ENCODE assay signal across 18 mouse cellular contexts in genomic region chr6:50973815-50974214, GRCm38 (mm10).
DNase-seq lines count a peak whose midpoint lies in the region; ATAC-seq and TF ChIP-seq lines count a peak whose summit lies in the region.
"Had no signal": no experiment of that assay in that cellular context is flagged by ENCODE, and none has a peak within 500 bp of the region (broad histone marks: within the 10 kb centered on the region; RNA-seq: fewer than 3 reads in every experiment).

No protein-coding gene starts in this region.

- no peaks in the 10 kb centered on the region for H3K27me3 ChIP-seq in heart, postnatal 0 days (ENCODE audit: control insufficient read depth, insufficient read depth, low read length)
- H3K27me3 ChIP-seq in liver, adult 2 months (ENCODE audit: control insufficient read depth, insufficient read depth, low read length), result no peaks in the 10 kb centered on the region
- no peaks in the 10 kb centered on the region for H3K27me3 ChIP-seq in splenic B cell, adult 2 months (ENCODE audit: control insufficient read depth, insufficient read depth, low read length, poor library complexity, severe bottlenecking)
- H3K27me3 ChIP-seq: hindbrain, embryonic 15.5 days; neural tube, embryonic 13.5 days; stomach, embryonic 15.5 days had no signal

- H3K36me3 ChIP-seq in heart, postnatal 0 days (replicated peaks; ENCODE audit: control insufficient read depth, insufficient read depth, low read length), result no peaks in the 10 kb centered on the region
- H3K36me3 ChIP-seq in liver, adult 2 months (ENCODE audit: control insufficient read depth, insufficient read depth, low read length), result no peaks in the 10 kb centered on the region
- H3K36me3 ChIP-seq in splenic B cell, adult 2 months (ENCODE audit: control insufficient read depth, insufficient read depth, low read length, poor library complexity, severe bottlenecking), result no peaks in the 10 kb centered on the region
- H3K36me3 ChIP-seq: forebrain, embryonic 15.5 days; hindbrain, embryonic 15.5 days; neural tube, embryonic 13.5 days; stomach, embryonic 15.5 days had no signal

- H3K79me2 ChIP-seq in liver, adult 2 months (ENCODE audit: control insufficient read depth, insufficient read depth, low read length), result no peaks in the 10 kb centered on the region

- peak overlapping the region; percentile 39; the same call in 1 of the 2 replicates for H3K27ac ChIP-seq in heart, postnatal 0 days (ENCODE audit: low read depth)
- H3K27ac ChIP-seq in liver, adult 2 months (replicated peaks; ENCODE audit: insufficient read depth, low read depth, low read length), result no peak overlapping the region; the same call in 1 of the 2 replicates
- H3K27ac ChIP-seq: forebrain, embryonic 15.5 days; hindbrain, embryonic 15.5 days; neural tube, embryonic 13.5 days; stomach, embryonic 15.5 days had no signal

- H3K4me1 ChIP-seq in heart, postnatal 0 days (ENCODE audit: control insufficient read depth, insufficient read depth), result peaks cover 6% of the 10 kb centered on the region; the same call in 1 of the 2 replicates
- peaks cover 1% of the 10 kb centered on the region; the same call in 1 of the 2 replicates for H3K4me1 ChIP-seq in liver, adult 2 months (ENCODE audit: control insufficient read depth, insufficient read depth, low read length)
- H3K4me1 ChIP-seq: hindbrain, embryonic 15.5 days had no signal

- no peak for ATAC-seq in heart, postnatal 0 days (ENCODE audit: insufficient read depth, low read depth)
- ATAC-seq in common myeloid progenitor, adult 5-6 weeks (replicated peaks; ENCODE audit: low read depth, poor library complexity, severe bottlenecking), result peak; percentile 63
- ATAC-seq: forebrain, embryonic 15.5 days had no signal

- DNase-seq in heart, postnatal 0 days (ENCODE audit: low spot score), result no peak
- no peak for DNase-seq in heart, postnatal 4 days
- peak; percentile 22 for DNase-seq in liver, adult 2 months (ENCODE audit: extremely low read depth, low read depth, low spot score)
- DNase-seq in liver, result no peak
- DNase-seq in splenic B cell, adult 2 months (ENCODE audit: low read depth, low spot score), result peak; percentile 15
- no peak for DNase-seq in cerebellum, postnatal 14 days
- DNase-seq in lung, postnatal 25 days (ENCODE audit: low spot score), result no peak
- DNase-seq: cerebellum, postnatal 10 days; lung, adult 2 months; lung, postnatal 4 days; right cerebral cortex, postnatal 4 days; thymus, postnatal 25 days had no signal

- H3K4me3 ChIP-seq in heart, postnatal 0 days (ENCODE audit: low read depth, low read length), result no peak overlapping the region
- no peak overlapping the region for H3K4me3 ChIP-seq in liver, adult 2 months (ENCODE audit: insufficient read depth, low read depth, low read length)
- H3K4me3 ChIP-seq: forebrain, embryonic 15.5 days; hindbrain, embryonic 15.5 days; neural tube, embryonic 13.5 days; stomach, embryonic 15.5 days had no signal

- TF ChIP-seq EP300 in heart, postnatal 0 days (IDR thresholded peaks at IDR 0.05; ENCODE audit: low read depth), result no peak

- no peak overlapping the region for H3K9ac ChIP-seq in heart, postnatal 0 days (replicated peaks; ENCODE audit: low read depth, low read length)
- no peak overlapping the region for H3K9ac ChIP-seq in liver, adult 2 months (ENCODE audit: low read depth, low read length)
- H3K9ac ChIP-seq: forebrain, embryonic 15.5 days; hindbrain, embryonic 15.5 days; neural tube, embryonic 13.5 days; stomach, embryonic 15.5 days had no signal

- TF ChIP-seq POLR2A in liver, adult 2 months (IDR thresholded peaks at IDR 0.05; ENCODE audit: extremely low read depth, insufficient read depth, low read length), result no peak

- H3K9me3 ChIP-seq in heart, postnatal 0 days (replicated peaks; ENCODE audit: control insufficient read depth, low read length), result no peaks in the 10 kb centered on the region
- H3K9me3 ChIP-seq: forebrain, embryonic 15.5 days; hindbrain, embryonic 15.5 days; neural tube, embryonic 13.5 days; stomach, embryonic 15.5 days had no signal

- no peak overlapping the region for H3K4me2 ChIP-seq in heart, postnatal 0 days (ENCODE audit: low read depth, low read length)
- H3K4me2 ChIP-seq: forebrain, embryonic 15.5 days; hindbrain, embryonic 15.5 days; midbrain, embryonic 11.5 days; neural tube, embryonic 13.5 days; stomach, embryonic 15.5 days had no signal

- TF ChIP-seq CTCF in heart, postnatal 0 days (IDR thresholded peaks at IDR 0.05; ENCODE audit: low read depth), result no peak
- no peak for TF ChIP-seq CTCF in liver, adult 2 months (IDR thresholded peaks at IDR 0.05; ENCODE audit: low read depth, low read length)

Comparison
In these comparisons a context has a peak if more than half of its experiments do, and no peak if none do; other contexts are left out.
1. DNase-seq: peak in liver, adult 2 months (single experiment) and splenic B cell, adult 2 months (single experiment); none in heart, postnatal 0 days (single experiment), heart, postnatal 4 days (single experiment), liver (single experiment), cerebellum, postnatal 14 days (0 of 2) and lung, postnatal 25 days (single experiment).